Mouse (Mus musculus): ENCODE data around the gene Sacm1l. TPM values are rescaled to one million over a fixed set of nuclear protein-coding genes. Genes with fewer than 3 reads are reported as not detected.

The Sacm1l gene
- total RNA-seq, 2 experiments from 2014 or later, result 47.5 to 52.2 TPM

DNA sequence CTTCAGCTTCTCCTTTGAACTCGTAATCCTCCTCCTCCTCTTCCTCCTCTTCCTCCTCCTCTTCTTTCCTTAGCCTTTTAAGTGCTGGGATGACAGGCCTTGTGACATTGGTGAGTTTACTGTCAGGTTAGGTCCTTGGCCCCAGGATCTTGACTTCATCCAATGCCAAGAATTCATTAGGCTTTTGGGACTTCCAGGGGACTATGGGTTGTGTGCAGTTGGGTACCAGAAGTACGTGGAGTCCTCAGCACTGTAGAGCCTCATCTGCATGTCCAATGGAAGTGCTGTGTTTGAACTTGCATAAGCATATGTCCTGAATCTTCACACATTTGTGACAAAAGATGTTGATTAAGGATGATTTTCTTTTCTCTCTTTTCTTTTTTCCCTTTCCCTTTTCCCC lies 20.6 kb upstream of the Sacm1l start:
- DNase-seq (ENCODE audit: low spot score in 2 of 2), result no peak

DNA sequence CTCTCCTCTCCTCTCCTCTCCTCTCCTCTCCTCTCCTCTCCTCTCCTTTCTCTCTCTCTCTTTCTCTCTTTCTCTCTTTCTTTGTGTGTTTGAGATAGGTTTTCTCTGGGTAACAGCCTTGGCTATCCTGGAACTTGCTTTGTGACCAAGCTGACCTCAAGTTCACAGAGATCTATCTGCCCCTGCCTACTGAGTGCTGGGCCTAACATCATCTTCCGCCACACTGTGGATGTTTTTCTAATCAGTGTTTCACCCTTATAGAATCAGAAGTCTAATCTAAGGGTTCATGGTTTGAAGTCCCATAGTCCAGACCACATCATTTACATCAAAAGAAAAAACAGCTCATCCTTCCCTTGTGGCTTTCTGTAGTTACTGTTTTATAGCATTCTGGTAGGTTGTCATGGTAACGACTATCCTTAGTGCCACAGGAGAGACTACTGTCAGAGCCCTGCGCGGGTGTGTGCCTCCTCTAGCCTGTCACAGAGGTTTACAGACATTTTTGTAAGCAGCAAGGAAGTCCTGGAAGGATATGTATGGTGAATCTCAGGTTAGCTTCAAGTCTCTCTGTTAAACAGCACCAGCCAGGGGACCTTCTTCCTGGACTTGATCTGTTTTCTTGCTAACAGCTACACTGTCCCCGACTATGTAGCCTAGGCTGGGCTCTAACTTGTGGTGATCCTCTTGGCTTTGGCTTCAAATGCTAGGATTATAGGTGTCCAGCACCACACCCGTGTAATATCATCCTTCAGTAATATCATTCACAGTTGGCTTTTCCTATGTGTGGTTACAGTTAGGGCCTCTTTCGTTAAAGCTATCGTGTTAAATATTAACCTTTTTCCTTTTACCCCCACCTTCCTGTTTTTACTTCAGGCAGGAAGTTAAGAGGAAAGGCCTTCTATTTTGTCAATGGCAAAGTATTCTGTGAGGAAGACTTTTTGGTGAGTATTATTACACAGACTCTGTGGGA lies 19.6 kb upstream of the Sacm1l start:
- no peak for DNase-seq (ENCODE audit: low spot score in 2 of 2)

DNA sequence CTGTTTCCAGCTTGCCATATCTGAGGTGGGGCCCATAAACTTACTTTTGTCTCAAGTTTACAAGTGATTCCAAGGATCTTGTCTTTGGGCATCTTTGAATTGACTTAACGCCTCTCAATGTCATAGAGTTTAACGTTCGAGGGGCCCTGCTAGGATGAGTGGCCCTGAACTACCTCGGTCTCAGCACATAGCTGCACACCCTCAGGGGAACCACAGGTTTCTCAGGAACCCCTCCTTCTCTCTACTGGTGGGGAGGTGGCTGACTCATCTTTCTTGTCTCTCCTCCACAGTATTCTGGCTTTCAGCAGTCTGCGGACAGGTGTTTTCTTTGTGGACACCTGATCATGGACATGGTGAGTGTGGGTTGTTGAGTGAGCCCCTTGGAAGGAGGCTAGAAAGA lies 18.6 kb upstream of the Sacm1l start:
- DNase-seq (ENCODE audit: low spot score in 2 of 2), result no peak

DNA sequence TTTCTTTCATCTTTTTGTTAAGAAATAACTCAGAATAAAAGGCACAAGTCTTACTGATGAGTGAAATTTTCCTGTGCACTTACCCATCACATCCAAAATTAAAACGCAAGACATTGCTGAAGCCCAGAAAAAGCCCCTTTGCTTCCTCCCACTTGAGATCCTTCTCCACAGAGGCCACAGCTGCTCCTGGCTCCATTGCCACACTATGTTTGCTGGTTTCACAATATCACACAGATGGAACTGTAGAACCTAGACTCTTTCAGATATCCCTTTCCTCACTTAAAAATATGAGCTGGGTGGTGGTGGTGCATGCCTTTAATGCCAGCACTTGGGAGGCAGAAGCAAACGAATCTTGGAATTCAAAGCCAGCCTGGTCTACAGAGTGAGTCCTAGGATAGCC lies 17.1 kb upstream of the Sacm1l start:
- DNase-seq (ENCODE audit: low spot score in 2 of 2), result no peak

DNA sequence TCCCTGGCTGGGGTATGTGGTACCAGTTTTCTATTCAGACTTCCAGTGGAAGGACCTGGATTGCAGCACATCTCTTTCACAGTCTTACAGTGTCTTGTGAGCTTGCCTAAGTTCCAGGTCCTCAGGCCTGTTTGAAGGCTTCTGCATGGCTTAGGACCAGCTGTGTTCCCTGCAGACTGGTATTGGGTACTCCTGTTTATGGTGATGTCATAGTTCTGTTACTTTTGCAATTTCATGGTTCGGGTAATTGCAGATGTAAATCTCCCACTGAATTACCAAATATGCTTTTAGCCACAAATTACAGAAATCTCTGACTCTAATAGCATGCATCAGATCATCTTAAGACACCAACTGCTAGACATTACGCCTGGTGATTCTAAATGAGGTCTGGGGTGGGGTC lies 14.5 kb upstream of the Sacm1l start:
- DNase-seq (ENCODE audit: low spot score in 2 of 2), result no peak

DNA sequence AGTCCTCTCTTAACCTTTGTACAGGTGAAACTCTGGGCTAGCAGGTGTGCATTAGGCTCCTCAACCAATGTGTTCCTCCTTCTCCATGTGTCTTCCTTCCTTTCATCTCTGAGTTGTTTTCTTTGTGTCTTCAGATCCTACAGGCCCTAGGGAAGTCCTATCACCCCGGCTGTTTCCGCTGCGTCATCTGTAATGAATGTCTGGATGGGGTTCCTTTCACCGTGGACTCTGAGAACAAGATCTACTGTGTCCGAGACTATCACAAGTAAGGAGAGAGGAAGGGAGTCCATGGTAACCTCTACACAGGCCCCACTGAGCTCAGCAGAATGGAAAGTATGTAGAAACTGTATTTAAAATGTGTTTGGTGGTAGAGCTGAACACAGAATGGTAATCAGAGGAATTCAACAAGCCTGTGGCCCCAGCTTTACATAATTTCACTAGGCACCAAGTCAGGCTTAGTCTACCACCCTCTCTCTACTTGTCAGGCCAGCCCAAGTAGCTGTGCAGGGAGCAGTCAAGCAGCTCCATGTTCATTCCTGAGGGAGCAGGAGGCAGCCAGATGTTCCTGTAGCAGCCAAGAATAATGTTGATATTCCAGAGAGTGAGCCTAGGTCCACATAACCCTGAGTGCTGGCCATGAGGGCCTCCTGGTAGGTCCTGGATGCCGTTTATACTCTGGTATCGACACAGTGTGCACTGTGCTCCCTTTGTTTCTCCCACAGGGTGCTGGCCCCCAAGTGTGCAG lies 12.7 kb upstream of the Sacm1l start:
- no peak for DNase-seq (ENCODE audit: low spot score in 2 of 2)

DNA sequence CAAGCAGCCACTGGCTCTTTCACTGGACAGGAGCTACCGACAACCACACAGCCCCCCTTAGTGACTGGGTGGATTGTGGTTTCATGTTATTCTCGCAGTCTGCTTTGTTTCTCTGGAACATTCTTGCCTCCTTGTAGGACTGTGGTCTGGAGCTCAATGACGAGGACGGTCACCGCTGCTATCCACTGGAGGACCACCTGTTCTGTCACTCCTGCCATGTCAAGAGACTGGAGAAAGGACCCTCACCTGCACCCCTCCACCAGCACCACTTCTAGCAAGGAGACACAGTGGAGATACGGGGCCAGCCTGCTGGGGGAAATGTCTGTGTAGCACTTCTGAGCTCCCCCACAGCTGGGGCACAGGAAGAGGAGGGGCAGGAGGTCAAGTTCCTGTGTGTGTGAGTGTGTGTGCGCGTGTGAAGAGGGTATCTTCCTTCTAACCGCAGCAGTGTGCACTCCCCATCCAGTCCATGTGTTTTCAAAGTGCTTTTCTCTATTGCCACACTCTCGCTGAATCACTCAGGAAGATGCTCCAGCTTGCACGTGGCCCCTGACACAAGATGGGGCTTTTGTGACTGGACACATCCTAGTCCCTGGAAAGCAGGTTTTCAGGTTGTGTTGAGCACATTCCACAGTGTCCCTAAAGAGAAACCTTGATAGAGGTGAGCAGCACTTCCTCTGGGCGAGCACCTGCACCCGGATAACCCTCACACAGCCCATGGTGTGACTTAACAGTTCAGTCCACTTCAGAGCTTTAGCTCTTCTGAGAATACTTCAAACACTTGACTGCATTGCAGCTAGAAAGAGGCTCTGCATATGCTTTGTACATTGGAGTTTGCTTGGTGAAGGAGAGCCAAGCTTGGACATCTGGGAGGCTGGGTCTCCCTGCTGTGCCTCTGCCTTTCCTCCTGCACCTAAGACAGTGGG lies 10.3 kb upstream of the Sacm1l start:
- DNase-seq (ENCODE audit: low spot score in 2 of 2), result no peak

DNA sequence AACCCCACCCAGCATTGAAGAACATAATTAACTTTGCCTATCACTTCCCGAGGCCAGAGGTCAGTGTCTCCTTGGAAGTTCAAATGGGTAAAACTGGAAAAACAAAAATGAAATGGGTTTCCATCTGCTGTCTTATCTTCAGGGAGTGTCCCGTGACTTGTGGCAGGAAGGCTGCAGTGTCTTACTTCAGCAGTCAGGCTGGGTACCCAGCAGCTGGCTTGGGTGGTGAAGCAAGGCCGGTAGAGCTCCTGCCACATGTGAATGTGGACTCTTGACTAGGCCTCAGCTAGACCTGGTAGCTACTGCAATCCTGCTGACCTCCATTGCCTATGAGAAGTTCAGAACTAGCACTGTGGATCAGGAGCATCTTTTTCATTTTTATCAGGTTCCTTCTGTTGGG lies 8.8 kb upstream of the Sacm1l start:
- DNase-seq (ENCODE audit: low spot score in 2 of 2), result no peak

DNA sequence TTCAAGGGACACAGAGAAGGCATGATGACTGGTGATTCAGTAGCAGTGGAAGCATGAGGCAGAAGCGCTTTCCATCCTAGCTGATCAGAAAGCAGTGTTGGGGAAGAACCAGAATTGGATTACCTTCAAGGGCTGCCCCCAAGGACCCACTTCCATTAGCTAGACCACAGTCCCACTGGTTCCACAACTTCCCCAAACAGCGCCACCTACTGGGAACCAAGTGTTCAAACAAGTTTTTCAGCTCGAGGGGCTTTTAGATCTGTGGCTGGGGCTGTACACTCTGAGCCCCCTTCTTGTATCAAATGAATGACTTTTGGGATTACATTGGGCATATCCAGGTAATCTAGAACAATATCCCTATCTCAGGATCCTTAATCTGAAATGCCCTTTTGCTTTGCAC lies 5.9 kb upstream of the Sacm1l start:
- DNase-seq (ENCODE audit: low spot score in 2 of 2), result no peak

DNA sequence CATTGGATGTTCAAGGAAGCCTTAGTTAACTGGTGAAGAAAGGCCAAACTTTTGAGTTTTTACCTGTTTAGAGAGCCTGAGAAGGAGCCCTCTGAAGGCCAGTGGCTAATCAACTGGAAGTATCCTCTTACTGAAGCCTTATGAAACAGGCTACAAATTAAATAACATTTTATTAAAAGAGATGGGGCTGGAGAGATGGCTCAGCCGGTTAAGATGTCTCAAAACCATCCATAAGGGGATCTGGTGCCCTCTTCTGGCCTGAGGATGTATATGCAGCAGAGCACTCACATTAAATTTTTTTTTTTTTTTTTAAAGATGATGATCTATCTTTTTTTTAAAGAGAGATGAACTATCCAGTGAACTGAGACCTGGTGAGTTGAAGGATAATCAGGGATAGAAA lies 4.5 kb upstream of the Sacm1l start:
- DNase-seq (ENCODE audit: low spot score in 2 of 2), result peak; percentile 46 to 70

DNA sequence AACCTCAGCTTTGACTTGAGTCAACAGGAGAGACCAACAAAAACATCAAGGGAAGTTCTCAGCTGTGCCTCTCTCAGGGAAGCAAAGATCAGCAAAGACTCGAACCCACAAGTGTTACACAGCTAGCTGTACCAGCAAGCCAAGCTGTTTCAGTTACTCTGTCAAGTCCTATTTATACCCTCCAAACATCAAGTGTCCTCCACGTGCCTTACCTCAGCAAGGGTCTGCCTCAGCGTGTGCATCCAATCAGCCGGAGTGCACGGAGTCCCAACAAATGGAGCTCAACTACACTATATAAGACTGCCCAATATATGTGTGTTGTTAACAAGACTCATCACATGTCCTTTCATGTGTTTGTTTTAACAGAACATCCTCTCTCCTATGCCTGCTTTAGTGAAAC lies 3.1 kb upstream of the Sacm1l start:
- DNase-seq (ENCODE audit: low spot score in 2 of 2), result no peak

DNA sequence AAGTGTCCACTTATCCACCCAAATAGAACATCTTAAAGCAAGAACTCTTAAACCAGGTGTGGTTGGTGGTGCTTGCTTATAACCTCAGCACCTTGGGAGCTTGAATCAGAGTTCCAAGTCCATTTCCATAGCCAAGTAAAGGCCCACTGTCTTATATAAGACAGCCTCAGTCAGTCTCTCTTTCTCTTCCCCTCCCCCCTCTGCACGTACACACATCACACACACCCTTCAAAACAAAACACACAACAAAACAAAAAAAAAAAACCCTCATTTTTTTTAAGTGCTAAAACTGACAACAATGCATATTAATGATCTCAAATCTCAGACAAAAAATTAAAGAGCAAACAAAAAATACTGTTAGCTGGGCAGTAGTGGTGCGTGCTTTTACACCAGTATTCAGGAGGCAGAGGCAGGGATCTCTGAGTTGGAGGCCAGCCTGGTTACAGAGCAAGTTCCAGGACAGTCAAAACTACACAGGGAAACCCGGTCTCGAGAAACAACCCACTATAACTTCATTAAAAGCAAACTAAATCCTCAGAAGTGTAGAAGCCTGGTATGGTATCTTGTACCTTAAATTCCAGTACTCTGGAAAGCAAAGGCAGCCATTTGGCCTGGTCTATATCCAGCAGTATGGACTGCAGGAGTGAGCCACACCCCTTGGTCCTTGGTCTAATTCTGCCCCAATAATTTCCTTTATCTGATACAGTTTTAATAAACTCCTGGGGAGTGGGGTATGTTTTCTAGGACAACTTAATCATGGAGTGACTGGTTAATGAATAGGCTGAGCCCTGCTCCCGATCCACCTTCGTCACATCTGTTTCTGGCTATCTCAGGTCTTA lies 1.3 kb upstream of the Sacm1l start:
- no peak for DNase-seq (ENCODE audit: low spot score in 2 of 2)

DNA sequence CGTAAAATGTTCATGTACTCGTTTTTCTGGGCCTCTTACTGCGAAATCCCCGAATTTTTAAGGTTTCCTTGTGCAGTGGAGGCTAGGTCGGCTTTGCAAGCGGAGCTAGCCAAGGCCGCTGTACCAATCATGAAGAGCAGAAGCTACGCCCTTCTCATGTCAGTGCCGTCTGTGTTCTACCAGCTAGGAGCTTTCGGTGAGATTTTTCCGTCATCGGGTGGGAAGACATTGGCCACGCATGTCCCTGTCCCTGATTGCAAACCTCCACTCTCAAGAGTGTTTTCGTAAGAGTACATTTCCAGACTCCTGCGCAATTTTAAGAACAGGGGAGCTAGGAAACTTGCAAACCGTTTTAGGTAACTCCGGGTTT lies 648 bp upstream of the Sacm1l start:
- no peak for DNase-seq (ENCODE audit: low spot score in 2 of 2)

DNA sequence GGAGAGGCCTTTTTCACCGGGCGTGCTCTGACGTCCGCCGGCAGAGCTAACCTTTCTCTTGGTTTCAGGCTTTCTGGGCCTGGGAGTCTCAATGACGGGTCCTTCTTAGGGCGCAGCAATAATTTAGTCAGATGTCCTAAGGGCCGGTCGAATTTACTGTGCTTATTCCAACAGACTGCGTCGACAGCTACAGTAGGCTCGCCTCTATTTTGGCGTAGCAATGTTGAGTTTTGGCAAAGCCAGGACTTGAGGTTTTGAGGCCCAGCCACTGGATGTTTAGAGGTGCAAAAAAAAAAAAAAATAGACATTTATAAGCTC lies 558 bp downstream of the Sacm1l start:
- DNase-seq (ENCODE audit: low spot score in 2 of 2), result no peak

DNA sequence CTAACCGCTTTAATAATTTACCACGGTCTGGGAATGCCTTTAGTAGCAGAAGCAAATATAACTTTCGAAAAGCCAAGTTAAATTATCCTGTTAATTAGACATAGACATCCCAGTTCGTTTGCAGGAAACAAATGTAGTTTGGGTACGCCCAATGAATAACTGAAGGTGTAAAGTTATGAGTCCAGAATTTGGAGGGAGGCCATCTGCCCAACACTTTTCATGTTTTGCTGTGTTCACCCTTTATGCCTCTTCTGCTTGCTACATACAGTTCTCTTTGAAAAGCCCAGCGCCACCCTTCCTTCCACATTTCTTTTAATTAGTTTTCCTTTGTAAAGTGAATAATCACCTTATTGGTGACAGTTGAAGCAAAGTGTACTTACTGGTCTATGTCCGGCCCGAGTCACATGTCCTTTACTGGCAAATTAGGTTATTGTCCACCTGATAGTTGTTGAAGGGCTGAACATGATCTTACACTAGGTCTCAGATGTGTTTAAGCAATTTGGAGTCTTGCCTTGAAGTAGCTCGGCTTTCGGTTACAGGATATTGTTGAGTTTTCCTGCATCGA lies 1.1 kb downstream of the Sacm1l start:
- no peak for DNase-seq (ENCODE audit: low spot score in 2 of 2)

DNA sequence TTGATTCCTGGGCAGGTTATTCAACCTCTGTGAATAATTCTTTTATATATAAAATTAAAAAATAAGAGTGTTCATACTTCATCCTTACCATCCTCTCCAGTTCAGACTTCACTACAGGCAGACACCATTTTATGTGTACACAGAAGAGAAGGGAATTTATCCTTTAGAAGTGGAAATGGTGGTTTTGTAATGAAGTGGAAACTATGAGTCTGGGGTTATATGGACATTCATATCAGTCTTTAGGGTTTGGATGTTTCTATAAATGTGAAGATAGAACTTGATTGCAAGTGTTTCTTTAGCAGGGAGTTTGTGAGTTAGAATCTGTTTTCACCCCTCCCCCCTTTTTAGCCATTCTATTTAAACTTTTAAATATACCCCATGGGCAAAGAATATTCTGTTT lies 1.7 kb downstream of the Sacm1l start:
- no peak for DNase-seq (ENCODE audit: low spot score in 2 of 2)

DNA sequence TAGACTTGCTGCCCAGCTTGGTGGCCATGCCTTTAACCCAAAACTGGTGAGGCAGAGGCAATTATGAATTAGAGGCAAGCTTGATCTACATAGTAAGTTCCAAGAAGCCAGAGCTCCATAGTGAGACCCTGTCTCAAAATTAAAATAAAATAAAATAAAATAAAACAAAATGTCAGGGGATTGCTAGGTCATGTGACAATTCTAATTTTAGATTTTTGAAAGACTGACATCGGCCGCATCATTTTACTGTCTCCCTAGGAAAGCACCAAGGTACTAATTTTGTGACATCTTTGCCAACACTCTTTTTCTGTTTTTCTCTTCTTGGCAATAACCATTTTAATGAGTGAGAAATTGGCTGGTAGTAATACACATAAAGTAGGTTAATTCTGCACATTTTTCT lies 7.1 kb downstream of the Sacm1l start:
- DNase-seq (ENCODE audit: low spot score in 2 of 2), result no peak

DNA sequence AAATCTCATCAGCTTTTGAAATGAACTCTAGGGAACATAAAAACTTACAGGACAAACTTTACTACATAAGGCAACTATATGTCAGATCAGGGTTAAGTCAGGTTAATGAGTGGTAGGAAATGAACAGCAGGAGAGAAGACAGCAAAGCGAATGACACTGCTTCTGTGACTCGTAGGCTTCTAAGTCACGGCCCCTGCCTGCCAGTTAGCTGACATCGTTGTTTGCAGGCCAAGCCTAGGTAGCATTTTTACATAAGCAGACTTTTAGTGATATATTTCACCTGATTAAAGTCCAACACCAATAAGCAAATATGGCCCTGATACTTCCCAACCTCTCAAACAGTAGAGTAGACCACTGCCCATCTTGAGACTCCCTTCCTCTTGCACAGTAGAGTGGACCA lies 8.6 kb downstream of the Sacm1l start:
- no peak for DNase-seq (ENCODE audit: low spot score in 2 of 2)

DNA sequence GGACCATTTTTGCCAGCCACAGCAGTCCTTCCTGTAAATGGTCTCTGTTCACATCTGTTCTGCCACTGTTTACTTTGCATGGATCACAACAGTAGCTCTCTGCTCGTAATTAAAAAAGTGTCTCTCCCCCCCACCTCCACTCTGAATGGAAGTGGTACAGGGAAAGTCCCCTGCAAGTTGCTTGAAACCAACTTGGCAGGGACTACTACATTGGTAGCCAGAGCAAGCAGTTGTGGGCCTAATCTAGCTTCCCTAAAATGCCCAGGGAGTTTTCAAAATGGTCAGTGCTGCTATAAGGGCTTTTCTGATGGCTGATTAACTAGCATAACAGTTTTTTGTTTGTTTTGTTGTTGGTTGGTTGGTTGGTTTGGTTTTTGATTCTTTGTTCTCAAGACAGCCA lies 9.5 kb downstream of the Sacm1l start:
- DNase-seq (ENCODE audit: low spot score in 2 of 2), result no peak

DNA sequence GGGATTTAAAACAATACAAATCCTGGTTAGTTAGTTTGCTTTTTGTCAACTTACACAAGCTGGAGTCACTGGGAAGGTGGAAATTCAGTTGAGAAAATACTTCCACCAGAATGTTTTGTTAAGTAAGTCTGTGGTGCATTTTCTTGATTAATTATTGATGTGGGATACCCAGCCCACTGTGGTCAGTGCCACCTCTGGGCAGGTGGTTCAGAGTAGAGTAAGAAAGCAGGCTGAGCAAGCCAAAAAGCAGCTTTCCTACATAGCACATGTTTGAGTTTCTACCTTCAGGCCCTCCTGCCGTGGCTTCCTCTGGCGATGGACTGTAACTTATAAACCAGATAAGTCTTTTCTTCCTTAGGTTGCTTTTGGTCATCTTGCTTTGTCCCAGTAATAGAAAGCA lies 10.3 kb downstream of the Sacm1l start:
- DNase-seq (ENCODE audit: low spot score in 2 of 2), result no peak

Data from layer of hippocampus, postnatal 14 days (tissue).